12 mouse cellular contexts compared by ENCODE assay signal in the genomic region with DNA sequence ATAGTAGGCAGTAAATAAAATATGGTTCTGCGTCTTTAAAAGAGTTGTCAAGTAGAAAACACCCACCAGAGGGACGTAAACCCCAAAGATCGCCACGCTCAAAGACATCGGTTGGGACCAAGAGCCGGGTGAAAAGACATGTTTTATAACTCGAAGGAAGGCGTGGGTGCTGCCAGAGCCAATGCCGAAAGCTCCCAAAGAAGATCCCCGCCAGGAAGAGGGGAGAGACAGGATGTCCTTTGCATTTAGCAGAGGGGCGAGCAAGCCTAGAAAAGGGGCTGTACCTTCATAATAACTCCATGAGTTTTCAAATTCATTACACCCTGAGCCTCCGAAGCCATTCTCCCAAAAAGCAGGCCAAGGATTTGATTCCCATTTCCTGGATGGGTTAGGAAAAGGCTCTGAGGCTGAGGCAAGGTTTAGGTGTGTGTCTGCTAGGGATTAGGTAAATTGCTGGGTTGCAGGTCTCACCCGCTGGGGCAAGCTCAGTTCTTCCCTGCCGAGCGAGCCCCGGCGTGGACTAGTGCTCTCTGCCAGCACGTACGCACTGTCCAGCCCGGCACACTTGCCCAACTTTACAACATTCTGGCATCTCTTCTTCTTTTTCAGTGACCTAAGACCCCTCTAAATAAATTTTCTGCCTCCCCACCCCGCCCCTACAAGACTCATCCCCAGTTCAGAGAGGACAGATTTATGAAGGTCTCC.
DNase-seq lines count a peak whose midpoint lies in the region; ATAC-seq and TF ChIP-seq lines count a peak whose summit lies in the region.
"Had no signal": no experiment of that assay in that cellular context is flagged by ENCODE, and none has a peak within 500 bp of the region (broad histone marks: within the 10 kb centered on the region; RNA-seq: fewer than 3 reads in every experiment).

No protein-coding gene starts in this region.

- H3K27ac ChIP-seq in forebrain, embryonic 10.5 days, result peak overlapping the region; percentile 51; the same call in 1 of the 2 replicates
- no peak overlapping the region for H3K27ac ChIP-seq in forebrain, embryonic 16.5 days (ENCODE audit: low read length)
- no peak overlapping the region for H3K27ac ChIP-seq in limb, embryonic 14.5 days (replicated peaks; ENCODE audit: low read depth, low read length)
- H3K27ac ChIP-seq: embryonic facial prominence, embryonic 13.5 days; limb, embryonic 15.5 days had no signal

- H3K36me3 ChIP-seq in forebrain, embryonic 10.5 days (replicated peaks), result no peaks in the 10 kb centered on the region
- H3K36me3 ChIP-seq in forebrain, embryonic 16.5 days (ENCODE audit: control insufficient read depth, insufficient read depth), result no peaks in the 10 kb centered on the region
- no peaks in the 10 kb centered on the region for H3K36me3 ChIP-seq in limb, embryonic 14.5 days (ENCODE audit: control insufficient read depth, insufficient read depth, low read length)
- H3K36me3 ChIP-seq: embryonic facial prominence, embryonic 13.5 days; limb, embryonic 15.5 days had no signal

- WGBS in forebrain, embryonic 10.5 days, result 9% methylated on average over 21 of the region's 21 CpGs
- WGBS in forebrain, embryonic 16.5 days, result 25% methylated on average over 21 of the region's 21 CpGs
- WGBS in limb, embryonic 14.5 days, result 20% methylated on average over 21 of the region's 21 CpGs

- peaks cover 58% of the 10 kb centered on the region for H3K4me1 ChIP-seq in forebrain, embryonic 10.5 days
- H3K4me1 ChIP-seq in forebrain, embryonic 16.5 days (replicated peaks; ENCODE audit: control insufficient read depth, insufficient read depth, low read length), result peaks cover 5% of the 10 kb centered on the region; the same call in 1 of the 2 replicates
- no peaks in the 10 kb centered on the region for H3K4me1 ChIP-seq in limb, embryonic 14.5 days (ENCODE audit: control insufficient read depth, insufficient read depth, low read length)
- H3K4me1 ChIP-seq: embryonic facial prominence, embryonic 13.5 days had no signal

- ATAC-seq in forebrain, embryonic 16.5 days, result no peak
- ATAC-seq in limb, embryonic 14.5 days (ENCODE audit: low FRiP score, low read depth), result no peak
- ATAC-seq: intestine, postnatal 0 days had no signal

- peak overlapping the region; percentile 16; the same call in 1 of the 2 replicates for H3K4me3 ChIP-seq in forebrain, embryonic 10.5 days
- H3K4me3 ChIP-seq in forebrain, embryonic 16.5 days (replicated peaks; ENCODE audit: low read length), result no peak overlapping the region
- H3K4me3 ChIP-seq in limb, embryonic 14.5 days (replicated peaks; ENCODE audit: low read length), result no peak overlapping the region
- H3K4me3 ChIP-seq: embryonic facial prominence, embryonic 13.5 days; limb, embryonic 15.5 days had no signal

- no peak for TF ChIP-seq CTCF in brain, embryonic 14.5 days (IDR thresholded peaks at IDR 0.05; ENCODE audit: borderline replicate concordance, extremely low read depth, insufficient read depth, insufficient read length)

- H3K4me2 ChIP-seq in forebrain, embryonic 16.5 days (ENCODE audit: low read length), result no peak overlapping the region
- H3K4me2 ChIP-seq in limb, embryonic 14.5 days (replicated peaks; ENCODE audit: low read depth, low read length, severe bottlenecking), result 0 out of 2 replicates have a peak overlapping the region, but pooled peaks have one; percentile 1
- H3K4me2 ChIP-seq: embryonic facial prominence, embryonic 13.5 days; heart, embryonic 11.5 days; limb, embryonic 15.5 days had no signal

- peaks cover 63% of the 10 kb centered on the region for H3K27me3 ChIP-seq in forebrain, embryonic 10.5 days (ENCODE audit: poor library complexity, severe bottlenecking)
- peaks cover 5% of the 10 kb centered on the region; the same call in 1 of the 2 replicates for H3K27me3 ChIP-seq in forebrain, embryonic 16.5 days (replicated peaks; ENCODE audit: control insufficient read depth, insufficient read depth, low read length)
- peaks cover 21% of the 10 kb centered on the region for H3K27me3 ChIP-seq in limb, embryonic 14.5 days (ENCODE audit: control insufficient read depth, insufficient read depth, low read length)

- H3K9ac ChIP-seq in forebrain, embryonic 16.5 days (replicated peaks; ENCODE audit: low read depth, low read length), result no peak overlapping the region
- H3K9ac ChIP-seq in limb, embryonic 14.5 days (ENCODE audit: low read depth, low read length, severe bottlenecking), result no peak overlapping the region
- H3K9ac ChIP-seq: embryonic facial prominence, embryonic 13.5 days; limb, embryonic 15.5 days had no signal

- TF ChIP-seq POLR2A in brain, embryonic 14.5 days (IDR thresholded peaks at IDR 0.05; ENCODE audit: borderline replicate concordance, extremely low read depth, insufficient read depth, insufficient read length, poor library complexity, severe bottlenecking), result no peak
- no peak for TF ChIP-seq POLR2A in limb, embryonic 14.5 days (IDR thresholded peaks at IDR 0.05; ENCODE audit: borderline replicate concordance, extremely low read depth, insufficient read depth, insufficient read length)

- no peaks in the 10 kb centered on the region for H3K9me3 ChIP-seq in forebrain, embryonic 10.5 days
- no peaks in the 10 kb centered on the region for H3K9me3 ChIP-seq in forebrain, embryonic 16.5 days (ENCODE audit: control insufficient read depth, low read length)
- H3K9me3 ChIP-seq in limb, embryonic 14.5 days (ENCODE audit: control insufficient read depth, low read length), result no peaks in the 10 kb centered on the region
- H3K9me3 ChIP-seq: embryonic facial prominence, embryonic 13.5 days; limb, embryonic 15.5 days had no signal

- DNase-seq in forebrain, embryonic 10.5 days (ENCODE audit: extremely low spot score, low spot score), result peak; percentile 20
- DNase-seq in brain, embryonic 14.5 days (ENCODE audit: low read depth), result peak; percentile 34
- DNase-seq in forelimb bud, embryonic 11.5 days (ENCODE audit: low read depth, low spot score), result peak; percentile 4
- DNase-seq in limb, embryonic 14.5 days (ENCODE audit: low spot score), result no peak
- DNase-seq in spleen, postnatal 14 days (ENCODE audit: low spot score in 2 of 2), result no peak
- no peak for DNase-seq in cerebellum, postnatal 4 days (ENCODE audit: low spot score in 2 of 2)
- DNase-seq in thymus, postnatal 14 days, result no peak

Comparison
In these comparisons a context has a peak if more than half of its experiments do, and no peak if none do; other contexts are left out.
1. DNase-seq: peak in forebrain, embryonic 10.5 days (single experiment), brain, embryonic 14.5 days (single experiment) and forelimb bud, embryonic 11.5 days (single experiment); none in limb, embryonic 14.5 days (single experiment), spleen, postnatal 14 days (0 of 2), cerebellum, postnatal 4 days (0 of 2) and thymus, postnatal 14 days (single experiment).